Mouse (Mus musculus) bone marrow, adult 2 months (tissue): Measurements from ENCODE around the gene Adarb1.

Experiments
- CTCF ChIP-seq: fragments of 200-500 bp; IDR thresholded peaks from 2 replicates; pipeline ENCODE4 v1.5.1; 2011; ENCODE audit warnings: low read length, control low read depth; ENCODE audit not compliant: control insufficient read depth, insufficient read depth
- POLR2A ChIP-seq: fragments of 200-500 bp; IDR thresholded peaks from 2 replicates; pipeline ENCODE4 v1.6.1; 2011; ENCODE audit warnings: low read depth, mild to moderate bottlenecking, control low read depth, low read length, borderline replicate concordance; ENCODE audit not compliant: control insufficient read depth

- TF ChIP-seq CTCF: no peak
- no peak for TF ChIP-seq POLR2A
Observed at GRCm38 (mm10) chr10:77420190-77420589, 2.1 kb upstream of the Adarb1 start.
